Mouse (Mus musculus) lung, adult 2 months (tissue): ENCODE measurements around the gene Fut8. TPM values are rescaled to one million over a fixed set of nuclear protein-coding genes. Genes with fewer than 3 reads are reported as not detected.
A peak's percentile ranks its signal among the peaks of the same experiment; 100 is the strongest.
"Not testable (repeated sequence)": the region's sequence is repeated elsewhere in the genome, so short reads cannot be mapped to it uniquely, and the experiment has no call there.

ENCODE experiments used
- DNase-seq: peaks from one replicate; pipeline ENCODE4 v3.0.0; 2022
- H3K4me1 ChIP-seq: fragments of 200-500 bp; 2 replicates; pipeline ENCODE4 v1.6.1; 2011; ENCODE audit warnings: low read length; ENCODE audit not compliant: control insufficient read depth, insufficient read depth
- H3K4me3 ChIP-seq: fragments of 200-500 bp; replicated peaks from 2 replicates; pipeline ENCODE3; 2011; ENCODE audit warnings: low read depth, mild to moderate bottlenecking, control low read depth, low read length; ENCODE audit errors: extremely low read depth
- CTCF ChIP-seq: fragments of 200-500 bp; IDR thresholded peaks from 2 replicates; pipeline ENCODE4 v1.5.1; 2011; ENCODE audit warnings: mild to moderate bottlenecking, low read length, control low read depth; ENCODE audit not compliant: insufficient read depth
- POLR2A ChIP-seq: fragments of 200-500 bp; IDR thresholded peaks from 2 replicates; pipeline ENCODE4 v1.6.1; 2011; ENCODE audit warnings: low read depth, mild to moderate bottlenecking, control low read depth, low read length, borderline replicate concordance; ENCODE audit errors: extremely low read depth
- WGBS: fragments of 180-500 bp; shearing (Covaris S2); methylation state at CpG from one replicate; pipeline ENCODE4 v1.1.7; 2018; 5-methylcytosine and 5-hydroxymethylcytosine counted together
- polyA plus RNA-seq: library from polyadenylated mRNA; depleted of rRNA; stranded (reverse); fragments of >200 nt; gene quantifications from 2 replicates; pipeline ENCODE4 v1.2.3, GENCODE M21; 2012

The Fut8 gene
- polyA plus RNA-seq, 1 experiment, result 12.4 TPM

GRCm38 (mm10) chr12:77510758-77511157 is 272.8 kb downstream of the Fut8 start:
- 87% methylated on average over 7 of the region's 7 CpGs for WGBS
- H3K4me1 ChIP-seq, result no peaks in the 10 kb centered on the region
- TF ChIP-seq CTCF, result no peak
- TF ChIP-seq POLR2A, result no peak
- no peak for DNase-seq
- H3K4me3 ChIP-seq, result no peak overlapping the region

GRCm38 (mm10) chr12:77511206-77511605 is 273.3 kb downstream of the Fut8 start:
- Histone ChIP-seq H3K4me1 (no peaks in the 10 kb centered on the region), H3K4me3 (no peak overlapping the region)
- 78% methylated on average over 9 of the region's 9 CpGs for WGBS
- no peak for TF ChIP-seq POLR2A
- TF ChIP-seq CTCF, result no peak
- no peak for DNase-seq

- 68% methylated on average over 3 of the region's 3 CpGs for WGBS
- Histone ChIP-seq H3K4me1 (no peaks in the 10 kb centered on the region), H3K4me3 (no peak overlapping the region)
- DNase-seq, result no peak
- TF ChIP-seq CTCF, result no peak
- no peak for TF ChIP-seq POLR2A
These were observed 273.7 kb downstream of the Fut8 start for GRCm38 (mm10) chr12:77511631-77512030.

GRCm38 (mm10) chr12:77516805-77517204 is 278.9 kb downstream of the Fut8 start:
- TF ChIP-seq POLR2A (no peak), CTCF (no peak)
- no peak for DNase-seq
- no peak overlapping the region for H3K4me3 ChIP-seq
- WGBS, result 84% methylated on average over 6 of the region's 6 CpGs
- H3K4me1 ChIP-seq, result no peaks in the 10 kb centered on the region

- Histone ChIP-seq H3K4me3 (no peak overlapping the region), H3K4me1 (no peaks in the 10 kb centered on the region)
- no peak for DNase-seq
- 91% methylated on average over 12 of the region's 12 CpGs for WGBS
- no peak for TF ChIP-seq POLR2A
- no peak for TF ChIP-seq CTCF
These were observed 279.8 kb downstream of the Fut8 start for GRCm38 (mm10) chr12:77517691-77518090.

GRCm38 (mm10) chr12:77519534-77520102 is 281.7 kb downstream of the Fut8 start:
- peak; percentile 20 for DNase-seq
- peak overlapping the region; percentile 18 for H3K4me3 ChIP-seq
- TF ChIP-seq CTCF (no peak), POLR2A (peak; percentile 36; the same call in 1 of the 2 replicates)
- H3K4me1 ChIP-seq, result no peaks in the 10 kb centered on the region
- WGBS, result 54% methylated on average over 6 of the region's 6 CpGs

- H3K4me1 ChIP-seq, DNase-seq, H3K4me3 ChIP-seq: not testable (repeated sequence)
- WGBS, result 59% methylated on average over 4 of the region's 4 CpGs
These were observed 286.1 kb downstream of the Fut8 start for GRCm38 (mm10) chr12:77524014-77524413.
